Mouse (Mus musculus) heart, adult 9 months (tissue): ENCODE data around the gene Selenbp2.
"Not testable (repeated sequence)": the region's sequence is repeated elsewhere in the genome, so short reads cannot be mapped to it uniquely, and the experiment has no call there.

Experiments
- DNase-seq, 2 experiments: peaks; one replicate each; pipeline ENCODE4 v3.0.0; 2022; ENCODE audit warnings: low spot score in 2 of 2

Gene Selenbp2

GRCm38 (mm10) chr3:94690616-94691247, 2.6 kb upstream of the Selenbp2 start:
- peak in 1 of 2 experiments; percentile 5 for DNase-seq

- DNase-seq = not testable (repeated sequence)
These were observed 1.7 kb upstream of the Selenbp2 start for GRCm38 (mm10) chr3:94691694-94692093.

DNA sequence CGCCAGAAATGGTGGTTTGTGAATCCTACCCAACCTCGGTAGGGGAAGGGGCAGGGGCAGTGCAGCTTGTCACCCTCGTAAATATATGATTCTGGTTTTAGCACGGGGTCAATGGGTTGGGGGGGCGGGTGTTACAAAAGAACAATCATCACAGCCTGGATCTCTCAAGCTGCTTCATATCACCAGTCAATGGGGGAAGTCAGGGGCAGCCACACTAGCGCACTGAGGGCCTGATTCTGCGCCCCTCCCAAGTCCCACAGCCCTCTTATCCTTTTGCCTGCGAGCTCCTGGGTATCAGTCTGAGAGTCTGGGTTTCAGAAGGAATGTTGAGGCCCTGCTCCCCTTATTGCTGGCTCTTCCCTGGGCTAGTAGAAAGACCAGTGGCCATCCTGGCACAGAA, 518 bp downstream of the Selenbp2 start:
- DNase-seq = not testable (repeated sequence)

DNA sequence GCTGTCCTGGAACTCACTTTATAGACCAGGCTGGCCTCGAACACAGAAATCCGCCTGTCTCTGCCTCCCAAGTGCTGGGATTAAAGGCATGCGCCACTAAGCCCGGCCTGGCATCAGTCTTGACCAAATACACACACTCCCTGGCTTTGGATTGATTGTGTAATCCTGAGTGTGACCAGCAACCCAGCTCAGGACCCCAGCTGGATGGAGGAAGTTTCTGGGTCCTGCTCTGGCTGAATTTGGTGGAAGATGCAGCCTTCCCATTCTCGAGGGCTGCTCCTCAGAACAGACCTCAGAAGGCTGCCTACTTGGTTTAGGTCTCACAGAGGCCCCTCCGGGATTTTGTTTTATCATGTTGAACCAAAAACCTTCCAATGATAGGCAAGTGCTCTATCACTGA, 2.2 kb downstream of the Selenbp2 start:
- not testable (repeated sequence) for DNase-seq

- not testable (repeated sequence) for DNase-seq
These were observed 2.9 kb downstream of the Selenbp2 start for GRCm38 (mm10) chr3:94696257-94696656.

DNA sequence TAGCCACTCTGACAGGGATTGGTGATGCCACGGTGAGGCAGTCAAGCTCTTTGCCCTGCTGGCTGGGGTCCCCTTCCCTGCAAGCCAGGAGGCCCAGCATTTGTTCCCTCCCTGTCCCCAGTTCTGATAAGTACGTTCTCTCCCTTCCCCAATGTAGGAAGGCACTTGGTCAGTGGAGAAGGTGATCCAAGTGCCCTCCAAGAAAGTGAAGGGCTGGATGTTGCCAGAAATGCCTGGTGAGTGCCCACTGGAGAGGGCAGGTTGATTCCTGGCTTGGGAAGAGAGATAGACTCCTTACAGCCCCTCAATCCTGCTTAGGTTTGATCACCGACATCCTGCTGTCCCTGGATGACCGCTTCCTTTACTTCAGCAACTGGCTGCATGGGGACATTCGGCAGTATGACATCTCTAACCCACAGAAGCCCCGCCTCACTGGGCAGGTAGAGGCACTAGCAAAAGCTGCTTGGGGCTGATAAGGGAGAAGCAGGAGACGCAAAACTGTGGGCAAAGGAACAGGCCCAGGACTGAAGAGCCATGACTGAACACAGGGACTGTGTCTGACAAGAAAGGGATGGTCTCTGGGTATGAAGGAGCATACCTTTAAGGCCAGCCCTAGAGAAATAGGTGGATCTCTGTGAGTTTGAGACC, 8.9 kb downstream of the Selenbp2 start:
- not testable (repeated sequence) for DNase-seq

GRCm38 (mm10) chr3:94702856-94703255, 9.5 kb downstream of the Selenbp2 start:
- no peak for DNase-seq

DNA sequence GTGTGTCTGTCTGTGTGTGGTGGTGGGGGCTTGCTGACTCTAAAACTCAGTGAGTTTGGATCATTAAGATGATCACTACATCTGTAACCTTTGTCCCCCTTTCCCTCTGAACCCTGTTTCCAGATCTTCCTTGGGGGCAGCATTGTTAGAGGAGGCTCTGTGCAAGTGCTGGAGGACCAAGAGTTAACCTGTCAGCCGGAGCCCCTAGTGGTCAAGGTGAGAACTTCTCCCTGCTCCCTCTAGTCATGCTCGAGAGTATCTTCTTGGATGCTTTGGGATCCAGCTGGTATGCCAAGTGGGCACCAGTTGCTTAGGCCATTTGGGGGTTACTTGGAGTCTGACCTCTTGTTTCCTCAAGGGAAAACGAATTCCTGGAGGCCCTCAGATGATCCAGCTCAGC, 10.0 kb downstream of the Selenbp2 start:
- DNase-seq = not testable (repeated sequence)

DNA sequence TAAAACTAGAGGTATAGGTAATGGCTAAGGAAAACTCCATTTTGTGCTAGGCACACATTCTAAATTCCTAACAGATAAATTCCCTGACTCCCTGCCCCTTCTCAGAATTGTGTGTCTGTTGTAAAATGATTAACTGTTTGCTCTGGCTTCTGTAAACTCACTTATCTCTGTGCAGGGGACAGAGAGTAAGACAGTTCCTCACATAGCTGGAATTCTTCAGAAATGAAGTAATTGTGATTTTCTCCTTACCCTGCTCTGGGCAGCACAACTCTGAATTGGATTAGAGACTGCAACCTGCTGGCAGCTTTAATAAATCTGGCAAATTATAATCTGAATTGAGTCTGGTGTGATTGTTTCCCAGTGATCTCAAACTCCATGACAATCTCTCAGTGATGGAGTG, 17.2 kb downstream of the Selenbp2 start:
- not testable (repeated sequence) for DNase-seq

GRCm38 (mm10) chr3:94713424-94713823, 20.1 kb downstream of the Selenbp2 start:
- not testable (repeated sequence) for DNase-seq

- DNase-seq = not testable (repeated sequence)
These were observed 24.9 kb downstream of the Selenbp2 start for GRCm38 (mm10) chr3:94718253-94718652.

DNA sequence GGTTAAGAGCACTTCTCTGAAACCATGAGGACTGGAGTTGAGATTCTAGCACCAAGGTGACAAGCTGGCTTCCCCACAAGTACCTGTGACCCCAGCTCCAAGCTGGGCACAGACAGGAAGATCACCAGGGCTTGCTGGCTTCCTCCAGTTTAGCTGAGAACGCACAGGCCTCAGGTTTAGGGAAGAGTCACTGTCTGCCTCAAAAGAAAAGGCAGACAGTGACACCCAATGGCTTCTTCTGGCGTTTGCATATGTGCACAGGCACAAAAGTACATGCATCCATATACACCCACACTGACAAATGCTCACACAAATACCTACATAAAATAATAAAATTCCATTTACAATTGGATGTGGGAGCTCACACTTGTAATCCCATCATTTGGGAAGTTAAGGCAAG, 30.3 kb downstream of the Selenbp2 start:
- DNase-seq = not testable (repeated sequence)

- DNase-seq = no peak
These were observed 52.3 kb downstream of the Selenbp2 start for GRCm38 (mm10) chr3:94745691-94746090.
